Mouse (Mus musculus) liver, embryonic 11.5 days (tissue): ENCODE results near the gene C1qtnf6. TPM values are rescaled to one million over a fixed set of nuclear protein-coding genes. Genes with fewer than 3 reads are reported as not detected.

ENCODE experiments used
- ATAC-seq: fragments of 200-750 bp; cut with Nextera tagmentation; replicated peaks from 2 replicates; pipeline ENCODE4 v1.8.0; 2017; ENCODE audit warnings: moderate number of reproducible peaks, mild to moderate bottlenecking, moderate TSS enrichment, moderate library complexity; ENCODE audit not compliant: low FRiP score
- DNase-seq: peaks from one replicate; pipeline ENCODE4 v3.0.0-alpha.2; 2017; ENCODE audit warnings: low spot score
- H3K27ac ChIP-seq: fragments of 300-500 bp; sonication (generic); 2 replicates; pipeline ENCODE4 v1.5.1; 2014; ENCODE audit warnings: mild to moderate bottlenecking, low read depth, low read length, control low read depth
- H3K27me3 ChIP-seq: fragments of 300-500 bp; sonication (generic); replicated peaks from 2 replicates; pipeline ENCODE4 v1.6.1; 2014; ENCODE audit warnings: low read length, mixed read lengths; ENCODE audit not compliant: control insufficient read depth, insufficient read depth
- H3K36me3 ChIP-seq: fragments of 300-500 bp; sonication (generic); 2 replicates; pipeline ENCODE4 v1.6.1; 2014; ENCODE audit warnings: mild to moderate bottlenecking, low read length, moderate library complexity, mixed read lengths; ENCODE audit not compliant: control insufficient read depth, insufficient read depth
- H3K4me1 ChIP-seq: fragments of 300-500 bp; sonication (generic); replicated peaks from 2 replicates; pipeline ENCODE4 v1.6.1; 2014; ENCODE audit warnings: low read length, mixed read lengths; ENCODE audit not compliant: control insufficient read depth, insufficient read depth
- H3K4me2 ChIP-seq: fragments of 300-500 bp; sonication (generic); 2 replicates; pipeline ENCODE4 v1.6.1; 2014; ENCODE audit warnings: mild to moderate bottlenecking, control low read depth, moderate library complexity
- H3K4me3 ChIP-seq: fragments of 300-500 bp; sonication (generic); 2 replicates; pipeline ENCODE4 v1.5.1; 2014; ENCODE audit warnings: low read depth, low read length, control low read depth
- H3K9ac ChIP-seq: fragments of 300-500 bp; sonication (generic); 2 replicates; pipeline ENCODE4 v1.6.1; 2014; ENCODE audit warnings: low read depth, low read length, control low read depth
- H3K9me3 ChIP-seq: fragments of 300-500 bp; sonication (generic); 2 replicates; pipeline ENCODE4 v1.6.1; 2016; ENCODE audit warnings: low read length, inconsistent platforms, mixed read lengths; ENCODE audit not compliant: control insufficient read depth
- WGBS: fragments of 180-500 bp; shearing (Covaris S2); extraction: QIAGEN DNeasy Blood & Tissue Kit; methylation state at CpG from one replicate; pipeline ENCODE4 v1.1.7; 2014; 5-methylcytosine and 5-hydroxymethylcytosine counted together
- polyA plus RNA-seq: library from polyadenylated mRNA; unstranded; fragments of >200 nt; fragmentation: Nextera tagmentation; extraction: Ambion mirVana; gene quantifications from 2 replicates; pipeline ENCODE4 v1.2.1, GENCODE M21; 2014

C1qtnf6 gene
- polyA plus RNA-seq, 1 experiment from 2014 or later = 14.0 TPM

DNA sequence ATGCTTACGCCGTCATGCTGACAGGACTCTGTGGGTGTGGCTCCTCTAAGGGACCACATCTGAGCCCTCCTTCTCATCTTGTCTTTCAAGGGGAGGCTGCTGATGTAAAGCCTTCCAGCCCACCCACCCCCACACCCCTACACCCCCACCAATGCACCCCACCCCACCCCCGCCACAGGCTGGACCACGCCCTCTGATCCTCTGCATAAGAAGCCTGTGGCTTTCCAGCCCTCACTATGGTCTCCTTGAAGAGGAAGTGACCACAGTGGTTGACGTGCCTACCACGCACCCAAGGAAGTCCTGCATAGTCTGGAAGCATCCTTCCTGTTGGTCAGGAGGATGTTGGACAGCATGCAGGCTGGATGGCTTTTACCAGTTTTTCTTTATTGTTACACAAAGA, 15.5 kb downstream of the C1qtnf6 start:
- H3K4me2 ChIP-seq = no peak overlapping the region
- H3K4me1 ChIP-seq = peaks cover 3% of the 10 kb centered on the region; the same call in 1 of the 2 replicates
- no peaks in the 10 kb centered on the region for H3K27me3 ChIP-seq
- ATAC-seq (no peak), DNase-seq (no peak)
- no peaks in the 10 kb centered on the region for H3K36me3 ChIP-seq
- no peaks in the 10 kb centered on the region for H3K9me3 ChIP-seq
- 66% methylated on average over 6 of the region's 6 CpGs for WGBS
- H3K9ac ChIP-seq = no peak overlapping the region
- no peak overlapping the region for H3K4me3 ChIP-seq
- no peak overlapping the region for H3K27ac ChIP-seq

DNA sequence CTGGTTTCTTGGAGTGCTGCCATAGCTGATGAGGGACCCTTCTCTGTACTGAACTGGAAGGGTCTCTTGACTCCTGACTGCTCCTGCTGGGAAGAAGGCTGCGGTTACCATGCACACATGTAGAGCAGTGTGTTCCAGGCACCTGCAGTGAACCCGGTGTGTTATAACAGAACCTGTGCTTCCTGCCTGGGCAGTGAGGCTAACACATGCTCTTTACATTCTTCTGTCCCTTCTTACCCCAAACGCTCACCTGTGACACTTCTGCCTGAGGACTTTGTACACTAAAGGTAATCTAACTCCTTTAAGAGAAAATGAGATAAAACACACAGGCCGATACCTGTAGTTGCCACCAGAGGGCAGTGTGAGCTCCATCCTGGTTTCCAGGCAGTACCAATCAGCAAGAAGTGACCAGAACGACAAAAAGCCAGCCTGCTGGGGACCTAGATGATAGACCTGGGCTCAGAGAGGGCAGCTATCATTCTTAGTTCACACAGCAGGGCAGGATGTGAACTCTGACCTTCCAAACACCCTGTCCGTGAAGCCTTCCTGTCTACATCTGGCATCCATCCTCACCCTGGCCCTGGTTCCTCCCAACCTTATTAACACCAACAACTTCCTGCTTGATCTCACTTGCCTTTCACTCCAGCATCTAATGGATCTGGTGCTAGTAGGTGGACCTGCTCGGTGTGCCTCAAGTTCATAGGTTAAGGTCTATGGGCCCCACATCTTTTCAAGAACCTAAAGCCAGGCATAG, 16.6 kb downstream of the C1qtnf6 start:
- ATAC-seq (no peak), DNase-seq (peak; percentile 73)
- Histone ChIP-seq H3K9me3 (no peaks in the 10 kb centered on the region), H3K27me3 (no peaks in the 10 kb centered on the region), H3K9ac (no peak overlapping the region), H3K36me3 (no peaks in the 10 kb centered on the region), H3K4me3 (no peak overlapping the region), H3K27ac (no peak overlapping the region), H3K4me2 (no peak overlapping the region), H3K4me1 (peaks cover 7% of the 10 kb centered on the region; the same call in 1 of the 2 replicates)
- WGBS = 27% methylated on average over 7 of the region's 7 CpGs

DNA sequence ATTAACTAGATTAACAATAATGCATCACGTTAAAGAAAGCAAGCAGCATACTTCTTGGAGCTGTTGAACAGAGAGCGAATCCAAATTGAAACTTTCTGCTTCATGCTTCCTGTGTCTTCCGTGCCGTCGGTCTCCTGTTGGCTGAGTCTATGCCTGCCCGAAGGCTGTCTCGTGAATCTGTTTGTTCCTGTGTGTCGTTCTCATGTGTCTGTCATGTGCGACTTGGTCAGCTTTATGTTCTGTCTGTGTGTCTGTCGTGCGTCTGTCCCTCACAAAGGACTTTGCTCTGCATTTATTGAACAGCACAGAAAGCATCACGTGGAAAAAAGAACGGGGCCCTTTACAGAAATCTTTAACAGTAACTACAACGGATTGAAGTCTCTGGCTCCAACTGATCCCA, 18.2 kb downstream of the C1qtnf6 start:
- 78% methylated on average over 14 of the region's 14 CpGs for WGBS
- DNase-seq (no peak), ATAC-seq (no peak)
- Histone ChIP-seq H3K27ac (no peak overlapping the region; the same call in 1 of the 2 replicates), H3K4me2 (no peak overlapping the region), H3K9ac (no peak overlapping the region), H3K36me3 (no peaks in the 10 kb centered on the region), H3K27me3 (no peaks in the 10 kb centered on the region), H3K9me3 (no peaks in the 10 kb centered on the region), H3K4me3 (no peak overlapping the region), H3K4me1 (peaks cover 7% of the 10 kb centered on the region; the same call in 1 of the 2 replicates)

GRCm38 (mm10) chr15:78511951-78512350, 19.3 kb downstream of the C1qtnf6 start:
- H3K27me3 ChIP-seq = no peaks in the 10 kb centered on the region
- H3K9me3 ChIP-seq = no peaks in the 10 kb centered on the region
- DNase-seq (no peak), ATAC-seq (no peak)
- no peak overlapping the region for H3K27ac ChIP-seq
- no peak overlapping the region for H3K9ac ChIP-seq
- no peak overlapping the region for H3K4me3 ChIP-seq
- H3K4me1 ChIP-seq = peaks cover 7% of the 10 kb centered on the region; the same call in 1 of the 2 replicates
- H3K36me3 ChIP-seq = no peaks in the 10 kb centered on the region
- 55% methylated on average over 7 of the region's 7 CpGs for WGBS
- no peak overlapping the region for H3K4me2 ChIP-seq

GRCm38 (mm10) chr15:78510736-78511135, 20.5 kb downstream of the C1qtnf6 start:
- DNase-seq (no peak), ATAC-seq (no peak)
- H3K4me1 ChIP-seq = peaks cover 7% of the 10 kb centered on the region; the same call in 1 of the 2 replicates
- H3K27ac ChIP-seq = no peak overlapping the region
- H3K36me3 ChIP-seq = no peaks in the 10 kb centered on the region
- no peak overlapping the region for H3K9ac ChIP-seq
- no peak overlapping the region for H3K4me2 ChIP-seq
- H3K27me3 ChIP-seq = no peaks in the 10 kb centered on the region
- WGBS = 83% methylated on average over 6 of the region's 6 CpGs
- no peak overlapping the region for H3K4me3 ChIP-seq
- no peaks in the 10 kb centered on the region for H3K9me3 ChIP-seq

GRCm38 (mm10) chr15:78510121-78510576, 21.1 kb downstream of the C1qtnf6 start:
- ATAC-seq (no peak), DNase-seq (no peak)
- Histone ChIP-seq H3K9ac (no peak overlapping the region), H3K4me1 (peaks cover 7% of the 10 kb centered on the region; the same call in 1 of the 2 replicates), H3K4me3 (no peak overlapping the region), H3K36me3 (no peaks in the 10 kb centered on the region), H3K4me2 (peak overlapping the region; percentile 14; the same call in 1 of the 2 replicates), H3K27ac (no peak overlapping the region), H3K27me3 (no peaks in the 10 kb centered on the region), H3K9me3 (no peaks in the 10 kb centered on the region)
- 68% methylated on average over 8 of the region's 8 CpGs for WGBS

DNA sequence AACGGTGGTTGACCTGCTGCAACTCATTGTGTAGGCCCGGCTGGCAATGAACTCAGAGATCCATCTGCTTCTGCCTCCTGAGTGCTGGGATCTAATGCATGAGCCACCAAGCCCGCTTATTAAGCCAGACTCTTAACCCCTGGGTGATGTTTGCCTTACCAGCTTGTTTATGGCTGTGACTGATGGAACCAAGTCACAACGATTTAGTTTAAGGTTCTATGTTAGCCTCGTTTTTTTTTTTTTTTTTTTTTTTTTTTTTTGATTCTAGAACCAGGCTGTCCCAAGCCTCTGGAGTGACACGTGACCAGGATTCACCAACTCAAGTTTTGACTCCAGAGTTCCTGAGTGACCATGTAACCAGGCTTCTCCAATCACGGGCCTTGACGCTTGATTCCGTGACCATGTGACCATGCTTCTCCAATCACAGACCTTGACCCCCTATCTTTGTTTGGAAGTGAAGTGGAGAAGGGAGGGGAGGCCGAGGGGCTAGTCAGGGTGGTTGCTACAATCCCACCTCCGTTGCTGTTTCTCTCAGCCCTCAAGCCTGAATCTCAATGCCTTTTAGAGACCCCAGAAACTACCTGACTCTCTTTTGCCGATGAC, 21.8 kb downstream of the C1qtnf6 start:
- Histone ChIP-seq H3K9ac (no peak overlapping the region), H3K36me3 (no peaks in the 10 kb centered on the region), H3K4me1 (peaks cover 7% of the 10 kb centered on the region; the same call in 1 of the 2 replicates), H3K4me3 (no peak overlapping the region), H3K27ac (no peak overlapping the region), H3K4me2 (peak overlapping the region; percentile 14; the same call in 1 of the 2 replicates), H3K9me3 (no peaks in the 10 kb centered on the region; the same call in 1 of the 2 replicates), H3K27me3 (no peaks in the 10 kb centered on the region)
- ATAC-seq (no peak), DNase-seq (no peak)
- WGBS = 46% methylated on average over 12 of the region's 12 CpGs

DNA sequence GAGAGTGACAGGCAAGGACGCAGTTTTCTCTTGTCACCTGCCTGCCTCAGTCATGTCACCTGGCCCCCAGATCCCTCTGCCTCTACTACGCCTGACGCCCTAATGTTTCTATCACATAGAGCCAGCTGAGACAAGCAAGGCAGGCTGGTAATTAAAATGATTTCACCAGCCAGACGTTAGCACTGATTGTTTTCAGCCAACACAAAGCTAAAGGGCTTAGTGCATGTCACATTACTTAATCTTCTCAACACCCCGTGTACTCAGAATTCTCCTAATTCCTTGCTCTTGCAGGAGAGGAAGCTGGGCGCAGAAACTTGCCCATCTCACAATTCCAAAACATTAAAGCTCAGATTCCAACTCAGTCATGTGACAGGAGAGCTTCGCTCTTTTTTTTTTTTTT, 22.8 kb downstream of the C1qtnf6 start:
- no peaks in the 10 kb centered on the region for H3K27me3 ChIP-seq
- H3K9ac ChIP-seq = no peak overlapping the region
- 74% methylated on average over 7 of the region's 7 CpGs for WGBS
- H3K27ac ChIP-seq = no peak overlapping the region
- H3K9me3 ChIP-seq = no peaks in the 10 kb centered on the region; the same call in 1 of the 2 replicates
- H3K4me2 ChIP-seq = no peak overlapping the region
- ATAC-seq (no peak), DNase-seq (no peak)
- no peaks in the 10 kb centered on the region for H3K36me3 ChIP-seq
- H3K4me3 ChIP-seq = no peak overlapping the region
- peaks cover 7% of the 10 kb centered on the region; the same call in 1 of the 2 replicates for H3K4me1 ChIP-seq
